Mouse (Mus musculus): ENCODE measurements around the gene Topbp1. TPM values are rescaled to one million over a fixed set of nuclear protein-coding genes. Genes with fewer than 3 reads are reported as not detected.

Gene Topbp1
- polyA plus RNA-seq, 1 experiment from 2014 or later, result 33.1 TPM

GRCm38 (mm10) chr9:103378686-103379085 is 73.7 kb downstream of the Topbp1 start:
- no peak overlapping the region for H3K9ac ChIP-seq (ENCODE audit: low read depth, low read length)
- no peaks in the 10 kb centered on the region for H3K36me3 ChIP-seq (ENCODE audit: insufficient read depth, low read length)
- no peaks in the 10 kb centered on the region for H3K9me3 ChIP-seq (replicated peaks; ENCODE audit: low read length)
- H3K4me2 ChIP-seq (ENCODE audit: low read length), result no peak overlapping the region
- DNase-seq (ENCODE audit: low spot score) (no peak), ATAC-seq (replicated peaks; ENCODE audit: low FRiP score, low read depth) (no peak)
- no peak overlapping the region for H3K27ac ChIP-seq
- TF ChIP-seq CTCF (IDR thresholded peaks at IDR 0.05; ENCODE audit: low read depth), result no peak
- H3K4me3 ChIP-seq (replicated peaks; ENCODE audit: low read depth, low read length), result no peak overlapping the region
- H3K27me3 ChIP-seq (ENCODE audit: insufficient read depth, low read length), result no peaks in the 10 kb centered on the region
- 67% methylated on average over 10 of the region's 10 CpGs for WGBS
- no peaks in the 10 kb centered on the region for H3K4me1 ChIP-seq (replicated peaks; ENCODE audit: insufficient read depth, low read length)

DNA sequence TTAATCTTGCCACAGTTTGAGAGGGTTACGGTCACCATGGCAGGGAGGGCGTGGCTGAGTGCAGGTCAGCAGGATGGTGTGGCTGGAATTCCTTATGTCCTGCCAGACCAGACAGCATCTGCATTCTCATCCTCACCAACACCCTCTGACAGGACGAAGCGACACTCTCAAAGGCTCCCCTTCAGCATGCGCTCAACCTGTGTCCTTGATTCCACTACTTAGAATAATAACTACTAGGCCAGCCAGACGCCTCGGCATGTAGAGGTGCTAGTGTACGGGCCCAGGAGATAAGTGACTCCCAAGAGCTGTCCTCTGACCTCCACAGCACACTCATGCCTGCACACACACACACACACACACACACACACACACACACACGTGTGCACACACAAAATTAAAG is 74.2 kb downstream of the Topbp1 start:
- WGBS, result 64% methylated on average over 9 of the region's 9 CpGs
- no peak overlapping the region for H3K4me2 ChIP-seq (ENCODE audit: low read length)
- ATAC-seq (replicated peaks; ENCODE audit: low FRiP score, low read depth), result no peak

DNA sequence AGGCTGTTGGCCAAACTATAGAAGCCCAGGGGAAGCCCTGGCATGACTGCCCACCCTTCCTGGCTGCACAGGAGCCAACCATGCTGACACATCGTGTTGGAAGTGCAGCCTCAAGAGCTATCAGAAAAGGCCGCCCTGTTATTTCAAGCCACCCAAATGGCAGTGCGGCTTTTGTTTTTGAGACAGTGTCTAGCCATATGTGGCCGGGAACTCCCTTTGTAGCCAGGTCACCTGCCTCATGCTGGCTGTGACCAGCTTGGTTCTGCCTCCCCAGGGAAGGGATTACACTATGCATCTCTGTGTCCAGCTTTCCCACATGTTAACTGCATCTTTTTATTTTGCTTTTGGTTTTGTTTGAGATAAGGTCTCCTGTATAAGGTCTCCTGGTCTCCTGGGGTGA is 75.6 kb downstream of the Topbp1 start:
- ATAC-seq (replicated peaks; ENCODE audit: low FRiP score, low read depth) (no peak), DNase-seq (ENCODE audit: low spot score) (no peak)

More for the DNA sequence above, 74.2 kb downstream of the Topbp1 start:
- DNase-seq (ENCODE audit: low spot score), result no peak
- no peaks in the 10 kb centered on the region for H3K9me3 ChIP-seq (replicated peaks; ENCODE audit: low read length)
- H3K9ac ChIP-seq (ENCODE audit: low read depth, low read length), result no peak overlapping the region
- H3K36me3 ChIP-seq (ENCODE audit: insufficient read depth, low read length), result no peaks in the 10 kb centered on the region
- TF ChIP-seq CTCF (IDR thresholded peaks at IDR 0.05; ENCODE audit: low read depth), result no peak
- no peaks in the 10 kb centered on the region for H3K27me3 ChIP-seq (ENCODE audit: insufficient read depth, low read length)
- H3K27ac ChIP-seq, result no peak overlapping the region
- H3K4me3 ChIP-seq (replicated peaks; ENCODE audit: low read depth, low read length), result no peak overlapping the region
- H3K4me1 ChIP-seq (replicated peaks; ENCODE audit: insufficient read depth, low read length), result no peaks in the 10 kb centered on the region

DNA sequence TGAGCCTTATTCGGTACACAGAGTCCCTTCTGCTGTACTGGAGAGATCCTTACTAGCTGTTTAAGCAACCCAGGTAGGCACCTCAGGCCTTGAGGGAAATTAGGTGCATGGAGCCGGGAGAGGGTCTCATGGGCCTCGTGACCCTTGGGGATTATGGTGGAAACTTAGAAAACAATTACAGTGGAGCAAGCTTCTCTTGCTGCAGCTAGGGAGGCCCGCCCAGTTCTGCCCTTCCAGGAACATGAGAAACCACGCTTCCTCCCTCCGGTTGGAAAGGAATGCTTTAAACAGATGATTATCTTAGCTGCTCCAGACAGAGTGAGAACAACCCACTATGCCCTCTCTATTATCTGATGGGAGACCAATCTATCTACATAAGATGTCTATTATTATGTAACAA is 78.0 kb downstream of the Topbp1 start:
- ATAC-seq (replicated peaks; ENCODE audit: low FRiP score, low read depth) (no peak), DNase-seq (ENCODE audit: low spot score) (peak; percentile 48)
- TF ChIP-seq CTCF (IDR thresholded peaks at IDR 0.05; ENCODE audit: low read depth), result no peak
- Histone ChIP-seq H3K27ac (no peak overlapping the region), H3K4me2 (ENCODE audit: low read length) (no peak overlapping the region), H3K9me3 (replicated peaks; ENCODE audit: low read length) (no peaks in the 10 kb centered on the region), H3K4me1 (replicated peaks; ENCODE audit: insufficient read depth, low read length) (0 out of 2 replicates have a peak, but pooled peaks cover 7% of the 10 kb centered on the region), H3K36me3 (ENCODE audit: insufficient read depth, low read length) (no peaks in the 10 kb centered on the region), H3K27me3 (ENCODE audit: insufficient read depth, low read length) (no peaks in the 10 kb centered on the region), H3K4me3 (replicated peaks; ENCODE audit: low read depth, low read length) (no peak overlapping the region), H3K9ac (ENCODE audit: low read depth, low read length) (no peak overlapping the region)
- WGBS, result 35% methylated on average over 6 of the region's 6 CpGs

More for the DNA sequence above, 75.6 kb downstream of the Topbp1 start:
- Histone ChIP-seq H3K27me3 (ENCODE audit: insufficient read depth, low read length) (no peaks in the 10 kb centered on the region), H3K27ac (no peak overlapping the region), H3K36me3 (ENCODE audit: insufficient read depth, low read length) (no peaks in the 10 kb centered on the region), H3K4me2 (ENCODE audit: low read length) (no peak overlapping the region), H3K9ac (ENCODE audit: low read depth, low read length) (no peak overlapping the region), H3K4me1 (replicated peaks; ENCODE audit: insufficient read depth, low read length) (no peaks in the 10 kb centered on the region), H3K9me3 (replicated peaks; ENCODE audit: low read length) (no peaks in the 10 kb centered on the region), H3K4me3 (replicated peaks; ENCODE audit: low read depth, low read length) (no peak overlapping the region)
- 78% methylated on average over 4 of the region's 4 CpGs for WGBS
- TF ChIP-seq CTCF (IDR thresholded peaks at IDR 0.05; ENCODE audit: low read depth), result no peak

DNA sequence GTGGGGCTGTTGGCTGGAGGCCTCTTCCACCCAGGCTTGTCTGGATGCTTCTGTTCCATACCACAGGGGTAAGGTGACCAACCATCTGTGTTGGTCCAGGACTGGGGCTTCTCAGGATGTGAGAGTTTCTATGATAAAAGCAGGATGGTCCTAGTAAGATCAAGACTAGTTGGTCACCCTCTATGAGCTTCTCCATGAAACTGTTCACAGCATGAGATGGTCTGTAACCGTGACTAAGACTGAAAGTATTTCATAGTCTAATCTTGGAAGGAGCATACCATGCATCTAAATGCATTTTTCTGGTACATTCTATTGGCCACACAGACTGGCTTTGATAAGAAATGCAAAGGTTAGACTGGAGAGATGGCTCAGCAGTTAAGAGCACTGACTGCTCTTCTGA is 78.6 kb downstream of the Topbp1 start:
- Histone ChIP-seq H3K27ac (no peak overlapping the region), H3K27me3 (ENCODE audit: insufficient read depth, low read length) (no peaks in the 10 kb centered on the region), H3K4me2 (ENCODE audit: low read length) (no peak overlapping the region), H3K9ac (ENCODE audit: low read depth, low read length) (no peak overlapping the region), H3K4me3 (replicated peaks; ENCODE audit: low read depth, low read length) (no peak overlapping the region), H3K9me3 (replicated peaks; ENCODE audit: low read length) (no peaks in the 10 kb centered on the region), H3K36me3 (ENCODE audit: insufficient read depth, low read length) (no peaks in the 10 kb centered on the region), H3K4me1 (replicated peaks; ENCODE audit: insufficient read depth, low read length) (0 out of 2 replicates have a peak, but pooled peaks cover 7% of the 10 kb centered on the region)
- no peak for ATAC-seq (replicated peaks; ENCODE audit: low FRiP score, low read depth)
- no peak for TF ChIP-seq CTCF (IDR thresholded peaks at IDR 0.05; ENCODE audit: low read depth)
- no peak for DNase-seq (ENCODE audit: low spot score)
- 97% methylated on average over 1 of the region's 1 CpGs for WGBS

GRCm38 (mm10) chr9:103384141-103384796 is 79.3 kb downstream of the Topbp1 start:
- Histone ChIP-seq H3K9me3 (replicated peaks; ENCODE audit: low read length) (no peaks in the 10 kb centered on the region), H3K4me2 (ENCODE audit: low read length) (no peak overlapping the region), H3K4me3 (replicated peaks; ENCODE audit: low read depth, low read length) (no peak overlapping the region), H3K27me3 (ENCODE audit: insufficient read depth, low read length) (no peaks in the 10 kb centered on the region), H3K9ac (ENCODE audit: low read depth, low read length) (no peak overlapping the region), H3K27ac (no peak overlapping the region), H3K36me3 (ENCODE audit: insufficient read depth, low read length) (no peaks in the 10 kb centered on the region), H3K4me1 (replicated peaks; ENCODE audit: insufficient read depth, low read length) (0 out of 2 replicates have a peak, but pooled peaks cover 7% of the 10 kb centered on the region)
- no peak for DNase-seq (ENCODE audit: low spot score)
- no peak for ATAC-seq (replicated peaks; ENCODE audit: low FRiP score, low read depth)
- 66% methylated on average over 4 of the region's 4 CpGs for WGBS
- TF ChIP-seq CTCF (IDR thresholded peaks at IDR 0.05; ENCODE audit: low read depth), result no peak

DNA sequence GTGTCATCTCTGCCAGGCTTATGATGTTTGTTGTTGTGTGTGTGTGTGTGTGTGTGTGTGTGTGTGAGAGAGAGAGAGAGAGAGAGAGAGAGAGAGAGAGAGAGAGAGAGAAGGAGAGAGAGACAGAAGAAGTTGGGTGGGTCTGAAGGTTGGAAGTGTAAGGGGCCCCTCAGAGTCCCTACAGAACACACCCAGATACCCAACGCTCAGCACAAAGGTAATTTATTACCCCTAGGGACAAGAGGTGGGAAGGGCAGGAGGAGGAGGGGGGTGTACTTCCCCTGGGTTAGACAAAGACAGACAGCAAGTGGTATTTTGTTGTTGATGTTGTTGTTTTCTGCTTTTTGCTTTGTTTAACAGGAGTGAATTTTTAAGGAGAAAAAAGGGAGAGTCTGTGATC is 80.6 kb downstream of the Topbp1 start:
- Histone ChIP-seq H3K9ac (ENCODE audit: low read depth, low read length) (no peak overlapping the region), H3K27me3 (ENCODE audit: insufficient read depth, low read length) (no peaks in the 10 kb centered on the region), H3K9me3 (replicated peaks; ENCODE audit: low read length) (no peaks in the 10 kb centered on the region), H3K27ac (no peak overlapping the region), H3K36me3 (ENCODE audit: insufficient read depth, low read length) (no peaks in the 10 kb centered on the region), H3K4me2 (ENCODE audit: low read length) (no peak overlapping the region), H3K4me1 (replicated peaks; ENCODE audit: insufficient read depth, low read length) (0 out of 2 replicates have a peak, but pooled peaks cover 7% of the 10 kb centered on the region), H3K4me3 (replicated peaks; ENCODE audit: low read depth, low read length) (no peak overlapping the region)
- ATAC-seq (replicated peaks; ENCODE audit: low FRiP score, low read depth) (no peak), DNase-seq (ENCODE audit: low spot score) (no peak)
- WGBS, result 0% methylated on average over 1 of the region's 1 CpGs
- no peak for TF ChIP-seq CTCF (IDR thresholded peaks at IDR 0.05; ENCODE audit: low read depth)

Data from kidney, postnatal 0 days (tissue).